Mouse (Mus musculus): ENCODE data around the gene Vegfd. TPM values are rescaled to one million over a fixed set of nuclear protein-coding genes. Genes with fewer than 3 reads are reported as not detected.

The Vegfd gene
- total RNA-seq (2021), result 1 to 10 TPM; 3.5 to 4.2 TPM

DNA sequence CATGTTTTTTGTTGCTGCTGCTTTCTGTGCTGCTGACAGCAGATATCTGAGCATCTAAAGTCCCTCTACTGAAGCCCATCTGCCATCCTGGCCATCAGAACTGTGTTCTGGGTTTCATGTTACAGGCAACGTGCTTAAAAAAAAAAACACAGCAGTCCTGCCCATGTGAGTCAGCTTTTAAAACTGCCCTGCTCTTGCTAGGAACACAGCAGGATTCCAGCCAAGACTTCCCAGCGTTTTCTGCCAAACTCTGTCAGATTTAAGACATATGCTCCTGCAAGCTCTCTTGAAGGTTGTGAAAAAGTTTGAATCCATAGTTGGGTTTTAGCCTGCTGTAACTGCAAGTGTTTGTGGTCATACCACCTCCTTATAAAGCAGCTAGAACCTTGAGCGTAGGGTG lies at the start of gene Vegfd:
Gene Vegfd (plus strand): TSS at position 298 of the 400 bp plus-strand sequence.
- intact Hi-C loops (cut with DNase I), result no loop called here
- peak; percentile 2 for DNase-seq

DNA sequence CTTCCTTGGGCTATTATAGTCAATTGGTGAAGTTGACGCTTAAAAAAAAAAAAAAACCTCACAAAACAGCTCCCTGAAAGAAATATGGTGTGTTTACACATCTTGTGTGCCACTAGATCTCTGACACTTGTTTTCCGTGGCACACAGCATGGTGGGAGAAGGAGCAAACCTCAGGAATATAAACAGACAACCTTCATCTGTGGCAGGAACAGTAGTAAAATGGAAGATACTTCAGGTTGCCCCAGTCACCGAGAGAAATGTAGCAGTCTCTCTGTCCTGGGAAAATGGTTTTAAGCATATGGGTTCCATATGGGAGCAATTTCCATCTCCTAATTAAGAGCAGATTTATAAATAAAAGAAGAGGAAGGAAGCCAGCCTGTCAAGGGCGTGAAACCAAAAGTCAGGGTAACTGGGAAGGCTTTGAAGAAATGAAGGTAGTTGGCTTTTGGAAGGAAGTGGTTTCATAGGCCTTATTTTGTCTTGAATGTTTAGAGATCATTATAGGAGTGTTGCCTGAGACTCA lies 49.7 kb upstream of the Vegfd start:
- no peak for DNase-seq
- intact Hi-C loops (cut with DNase I), result no loop called here

DNA sequence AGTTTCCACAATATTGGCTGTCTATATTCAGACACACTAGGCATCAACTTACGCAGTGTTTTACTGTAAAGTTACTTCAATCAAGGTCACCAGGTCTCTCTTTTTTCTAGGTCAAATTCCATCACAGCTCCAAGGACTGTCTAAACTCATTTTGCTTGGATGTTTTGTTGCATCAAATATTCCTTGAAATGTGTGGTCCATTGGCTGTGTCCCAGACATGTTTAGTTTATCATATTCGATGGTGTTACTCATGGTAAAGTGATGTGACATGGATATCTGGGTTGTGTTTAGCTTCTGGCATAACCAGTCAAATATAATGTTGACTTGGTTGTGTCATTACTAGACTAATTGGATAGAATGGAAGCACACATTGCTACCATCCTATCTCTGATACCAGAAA lies 42.8 kb upstream of the Vegfd start:
- intact Hi-C loops (cut with DNase I), result no loop called here
- DNase-seq, result no peak

- intact Hi-C loops (cut with DNase I), result no loop called here
- no peak for DNase-seq
Observed at GRCm38 (mm10) chrX:164330766-164331165, 42.4 kb upstream of the Vegfd start.

GRCm38 (mm10) chrX:164338591-164338990 lies 34.6 kb upstream of the Vegfd start:
- no peak for DNase-seq
- intact Hi-C loops (cut with DNase I), result no loop called here

DNA sequence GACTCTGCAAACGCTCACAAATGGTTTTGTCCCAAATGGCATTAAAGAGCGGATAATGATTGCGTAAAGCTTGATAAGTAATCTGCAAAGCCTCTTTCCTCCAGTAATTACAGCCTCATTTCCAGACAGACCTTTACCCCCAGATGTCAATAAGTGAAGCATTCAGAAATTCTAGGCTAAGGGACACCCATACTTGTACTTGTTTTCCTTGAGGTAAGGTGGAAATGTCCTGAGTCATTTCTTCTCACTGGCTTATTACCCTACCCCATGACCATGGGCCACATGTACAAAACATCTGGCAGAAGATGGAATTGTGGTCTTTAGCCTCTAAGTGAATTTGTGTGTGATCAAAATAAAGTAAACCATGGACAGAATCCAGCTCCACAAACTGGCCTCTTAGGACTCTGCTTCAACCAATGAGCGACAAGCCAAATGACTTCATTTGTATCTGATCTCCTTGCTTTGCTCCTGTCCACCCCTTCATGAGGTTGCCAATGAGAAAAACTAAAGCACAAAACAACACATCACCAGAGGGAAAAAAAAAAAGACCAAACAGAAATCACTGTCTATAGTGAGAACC lies 27.7 kb upstream of the Vegfd start:
- no peak for DNase-seq
- intact Hi-C loops (cut with DNase I), result no loop called here

DNA sequence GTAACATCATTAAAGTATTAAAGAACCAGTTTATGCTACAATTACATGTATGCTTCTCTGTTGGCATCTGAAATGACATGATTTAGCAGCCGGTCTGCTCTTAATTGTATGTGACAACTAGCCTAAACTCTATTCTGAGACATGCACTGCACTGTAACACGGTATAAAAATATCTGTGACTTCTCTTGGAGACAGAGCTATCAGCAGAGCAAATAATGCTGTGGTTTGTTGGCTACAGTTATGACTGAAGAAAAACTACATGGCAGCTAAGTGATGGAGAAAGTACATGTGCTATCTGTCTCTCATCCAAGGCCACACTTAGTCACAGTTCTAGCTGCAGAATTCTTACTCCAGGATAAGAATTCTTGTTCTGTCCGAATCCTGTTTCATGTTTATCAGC lies 24.2 kb upstream of the Vegfd start:
- intact Hi-C loops (cut with DNase I), result no loop called here
- no peak for DNase-seq

GRCm38 (mm10) chrX:164365153-164365865 lies 7.9 kb upstream of the Vegfd start:
- intact Hi-C loops (cut with DNase I), result no loop called here
- DNase-seq, result no peak

DNA sequence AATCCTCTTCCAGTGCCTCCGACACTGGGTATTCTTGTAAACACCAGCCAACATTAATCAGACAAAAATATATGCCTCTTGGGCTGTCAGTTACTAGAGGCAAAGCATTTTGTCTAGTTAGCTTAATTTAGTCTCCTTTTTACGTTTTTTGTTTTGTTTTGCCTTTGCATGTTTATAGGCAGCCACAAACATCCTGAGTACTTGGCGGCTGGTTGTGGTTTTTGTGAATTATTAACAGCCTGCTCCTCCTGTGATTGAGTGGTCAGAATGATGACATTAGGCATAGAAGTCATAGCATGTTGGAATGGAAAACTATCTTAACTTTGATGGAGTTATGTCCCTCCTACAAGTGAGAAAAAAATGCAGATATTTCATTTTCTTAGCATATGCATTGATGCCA lies 2.6 kb upstream of the Vegfd start:
- intact Hi-C loops (cut with DNase I), result no loop called here
- no peak for DNase-seq

DNA sequence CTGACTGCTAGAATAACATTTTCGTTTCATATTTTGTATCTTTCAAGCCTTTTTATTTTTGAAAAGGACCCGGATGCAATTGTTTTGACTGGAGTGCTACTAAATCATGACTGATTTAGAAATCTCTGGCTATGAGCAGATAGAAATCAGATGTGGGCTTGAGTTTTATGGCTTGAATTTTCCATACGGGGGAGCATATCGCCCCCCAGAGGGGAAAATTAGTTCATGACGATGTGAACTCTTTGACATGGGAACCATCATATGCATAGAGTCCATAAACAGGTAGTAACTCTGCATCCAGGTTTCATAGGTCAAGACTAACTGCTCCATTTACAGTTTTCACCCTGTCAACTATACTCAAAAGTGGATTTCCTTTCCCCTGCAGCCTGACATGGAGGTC lies 1.4 kb downstream of the Vegfd start:
- intact Hi-C loops (cut with DNase I), result no loop called here
- DNase-seq, result no peak

GRCm38 (mm10) chrX:164379721-164380120 lies 6.5 kb downstream of the Vegfd start:
- DNase-seq, result no peak
- intact Hi-C loops (cut with DNase I), result no loop called here

DNA sequence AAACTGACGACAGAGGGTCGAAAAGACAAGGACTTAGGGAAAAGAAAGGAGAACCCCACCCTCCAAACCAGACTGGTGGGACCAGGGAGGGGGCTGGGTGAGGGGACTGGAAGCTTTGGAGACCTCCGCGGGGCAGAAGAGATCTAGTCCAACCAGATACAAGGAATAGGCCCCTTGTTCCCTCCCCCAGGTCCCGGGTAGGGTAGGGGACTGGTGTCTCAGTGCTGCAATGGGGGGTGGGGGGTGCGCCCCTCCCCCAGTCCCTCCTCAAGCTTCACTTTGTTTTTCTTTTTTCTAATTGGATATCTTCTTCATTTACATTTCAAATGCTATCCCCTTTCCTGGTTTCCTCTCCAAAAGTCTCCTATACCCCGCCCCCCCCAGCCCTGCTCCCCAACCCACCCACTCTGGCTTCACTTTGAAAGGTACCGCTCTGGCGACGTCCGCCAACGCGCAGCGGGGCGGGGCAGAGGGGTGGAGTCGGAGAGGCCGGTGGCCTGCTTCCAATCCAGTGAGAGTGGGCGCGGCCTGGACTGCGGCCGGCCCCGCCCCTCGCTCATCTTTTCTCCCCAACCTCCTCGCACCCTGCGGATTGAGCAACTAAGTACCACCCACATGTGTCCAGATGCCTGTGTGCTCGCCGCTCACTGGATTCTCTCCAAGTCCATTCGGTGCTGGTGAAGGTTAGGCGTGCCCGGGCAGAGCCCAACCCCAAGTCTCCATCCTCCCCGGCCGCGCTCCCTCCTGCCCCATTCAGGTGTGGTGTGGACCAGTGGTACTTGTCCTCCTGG lies 8.6 kb downstream of the Vegfd start:
- intact Hi-C loops (cut with DNase I), result no loop called here
- DNase-seq, result peak; percentile 81

DNA sequence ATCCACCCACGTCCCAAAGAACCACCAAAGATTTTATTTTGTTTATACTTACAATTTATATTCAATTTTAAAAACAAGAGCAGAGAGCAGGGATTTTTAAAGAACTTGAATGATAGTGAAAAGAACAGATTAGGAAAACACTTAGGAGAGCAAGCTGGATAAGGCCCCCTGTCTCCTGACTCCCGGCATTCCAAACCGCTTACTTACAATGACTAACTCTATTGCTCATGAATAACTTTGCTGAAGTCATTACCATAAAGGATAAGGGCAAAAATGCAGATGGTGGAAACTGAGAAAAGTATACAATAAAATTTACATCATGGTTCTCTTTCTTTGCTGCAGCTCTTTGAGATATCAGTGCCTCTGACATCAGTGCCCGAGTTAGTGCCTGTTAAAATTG lies 20.9 kb downstream of the Vegfd start:
- no peak for DNase-seq
- intact Hi-C loops (cut with DNase I), result no loop called here

- intact Hi-C loops (cut with DNase I), result loop anchor here (5.0 kb wide), 1 partner anchor 216 kb away; no protein-coding TSS in a partner anchor
- no peak for DNase-seq
Observed at GRCm38 (mm10) chrX:164398456-164398855, 25.3 kb downstream of the Vegfd start.

- intact Hi-C loops (cut with DNase I), result no loop called here
- DNase-seq, result no peak
Observed at GRCm38 (mm10) chrX:164405080-164405649, 32.0 kb downstream of the Vegfd start.

DNA sequence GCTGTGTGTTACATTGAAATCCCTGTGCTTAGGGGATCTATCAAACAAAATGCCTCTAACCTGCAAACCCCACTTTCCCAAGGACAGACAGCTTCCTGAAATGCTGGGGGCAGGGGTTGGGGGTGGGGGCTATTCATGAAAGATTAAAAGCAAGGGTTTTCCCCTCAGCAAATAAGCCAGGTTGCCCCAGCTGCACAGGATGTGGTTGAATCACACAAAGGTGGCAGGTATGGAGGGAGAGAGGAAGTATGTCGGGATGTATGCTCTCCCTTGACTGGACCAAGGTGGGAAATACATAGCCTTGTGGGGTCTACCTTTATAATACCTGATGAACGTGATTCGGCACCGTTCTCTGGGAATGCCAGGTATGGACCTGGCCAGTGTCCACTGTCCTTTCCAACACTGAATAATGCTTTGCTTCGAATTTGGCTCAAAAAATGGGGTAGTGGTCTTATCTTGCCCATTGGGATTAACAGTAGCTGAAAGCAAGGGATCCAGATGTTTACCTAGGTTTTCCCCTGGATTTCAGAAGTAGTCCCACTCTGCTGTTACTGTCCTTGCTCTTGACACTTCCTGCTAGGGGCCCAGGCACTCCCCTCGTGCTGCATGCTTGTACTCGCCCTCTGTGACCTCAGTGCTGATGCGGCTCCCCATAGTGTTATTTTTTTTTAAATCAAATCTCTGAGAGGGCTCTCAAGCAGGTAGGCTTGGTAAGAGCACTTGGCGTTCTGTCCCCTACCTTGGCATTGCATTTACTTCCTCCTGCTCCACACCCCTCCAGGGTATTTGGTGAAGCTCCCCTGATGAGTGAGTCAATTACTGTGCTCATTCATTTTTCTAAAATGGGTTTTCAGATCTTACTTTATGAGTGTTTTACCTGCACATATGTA lies 33.2 kb downstream of the Vegfd start:
- intact Hi-C loops (cut with DNase I), result no loop called here
- no peak for DNase-seq

DNA sequence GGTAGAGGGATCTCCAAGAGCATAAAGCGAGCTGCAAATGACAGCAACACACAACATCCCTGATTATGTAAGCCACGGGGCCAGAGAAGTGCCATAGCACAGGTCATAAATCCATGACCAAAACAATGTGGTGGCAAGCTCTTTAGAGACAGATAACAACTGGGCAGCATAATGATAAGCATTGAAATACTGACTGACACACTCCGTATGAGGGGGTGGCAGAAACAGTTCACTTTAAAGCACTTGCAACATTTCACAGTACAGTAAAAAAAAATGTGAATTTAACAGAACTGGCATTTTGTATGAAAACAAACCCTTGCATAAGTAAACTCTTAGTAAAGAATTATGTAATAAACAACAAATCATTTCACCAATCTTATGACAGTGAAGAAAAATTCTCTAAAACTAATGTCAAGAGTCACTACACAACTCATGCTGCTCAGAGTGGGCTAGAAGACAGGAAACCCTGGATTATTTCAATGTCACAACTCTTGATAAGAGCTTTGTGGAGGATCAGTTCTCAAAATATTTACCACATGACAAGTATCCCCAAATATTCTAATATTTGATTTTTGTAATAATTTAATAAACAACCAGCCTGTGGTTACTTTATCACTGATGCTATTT lies 35.2 kb downstream of the Vegfd start:
- intact Hi-C loops (cut with DNase I), result no loop called here
- DNase-seq, result no peak

DNA sequence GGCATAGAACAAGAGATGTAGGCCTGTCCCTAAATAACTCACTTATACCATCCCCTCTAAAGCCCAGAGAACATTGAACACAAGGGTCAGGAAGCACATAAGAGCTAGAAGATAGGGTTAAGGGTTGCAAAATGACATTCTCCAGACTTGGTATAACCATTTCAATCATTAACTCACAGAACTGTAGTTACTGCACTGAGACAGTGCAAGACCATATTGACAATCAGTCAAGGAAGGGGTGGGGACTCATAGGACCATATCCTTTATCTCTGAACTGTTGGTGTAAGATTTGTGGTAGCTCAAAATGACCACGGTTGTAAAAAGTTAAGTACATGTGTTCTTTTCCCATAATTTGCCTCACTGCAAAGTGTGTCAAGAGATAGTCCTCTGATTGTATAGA lies 37.4 kb downstream of the Vegfd start:
- no peak for DNase-seq
- intact Hi-C loops (cut with DNase I), result no loop called here

GRCm38 (mm10) chrX:164416803-164417202 lies 43.6 kb downstream of the Vegfd start:
- no peak for DNase-seq
- intact Hi-C loops (cut with DNase I), result no loop called here

GRCm38 (mm10) chrX:164418008-164418407 lies 44.8 kb downstream of the Vegfd start:
- no peak for DNase-seq
- intact Hi-C loops (cut with DNase I), result no loop called here
